Mouse (Mus musculus) heart, embryonic 15.5 days (tissue): ENCODE data around the gene Cep89. TPM values are rescaled to one million over a fixed set of nuclear protein-coding genes. Genes with fewer than 3 reads are reported as not detected.

Source experiments
- ATAC-seq: fragments of 200-750 bp; cut with Nextera tagmentation; replicated peaks from 2 replicates; pipeline ENCODE4 v1.8.0; 2017; ENCODE audit warnings: low read depth, moderate TSS enrichment; ENCODE audit not compliant: insufficient number of reproducible peaks, insufficient read depth, low FRiP score
- H3K27ac ChIP-seq: fragments of 300-500 bp; sonication (generic); 2 replicates; pipeline ENCODE4 v1.5.1; 2015; ENCODE audit warnings: mild to moderate bottlenecking, inconsistent platforms
- H3K27me3 ChIP-seq: fragments of 300-500 bp; sonication (generic); 2 replicates; pipeline ENCODE4 v1.6.1; 2015; ENCODE audit warnings: inconsistent platforms
- H3K36me3 ChIP-seq: fragments of 300-500 bp; sonication (generic); 2 replicates; pipeline ENCODE4 v1.6.1; 2015; ENCODE audit warnings: mild to moderate bottlenecking, inconsistent platforms
- H3K4me1 ChIP-seq: fragments of 300-500 bp; sonication (generic); replicated peaks from 2 replicates; pipeline ENCODE4 v1.6.1; 2015; ENCODE audit warnings: inconsistent platforms
- H3K4me2 ChIP-seq: fragments of 300-500 bp; sonication (generic); 2 replicates; pipeline ENCODE4 v1.6.1; 2015; ENCODE audit warnings: inconsistent platforms, mild to moderate bottlenecking, moderate library complexity
- H3K4me3 ChIP-seq: fragments of 300-500 bp; sonication (generic); 2 replicates; pipeline ENCODE4 v1.5.1; 2015; ENCODE audit warnings: mild to moderate bottlenecking, inconsistent platforms
- H3K9ac ChIP-seq: fragments of 300-500 bp; sonication (generic); 2 replicates; pipeline ENCODE4 v1.6.1; 2015; ENCODE audit warnings: mild to moderate bottlenecking, inconsistent platforms
- H3K9me3 ChIP-seq: fragments of 300-500 bp; sonication (generic); replicated peaks from 2 replicates; pipeline ENCODE4 v1.6.1; 2016; ENCODE audit warnings: inconsistent platforms
- whole genome bisulfite sequencing: fragments of 180-500 bp; shearing (Covaris S2); methylation state at CpG from one replicate; pipeline ENCODE4 v1.1.7; 2015; ENCODE audit warnings: mixed read lengths; 5-methylcytosine and 5-hydroxymethylcytosine counted together
- polyA plus RNA-seq: library from polyadenylated mRNA; unstranded; fragments of >200 nt; fragmentation: Nextera tagmentation; extraction: Ambion mirVana; gene quantifications from 2 replicates; pipeline ENCODE4 v1.2.1, GENCODE M21; 2015

Cep89 gene
- polyA plus RNA-seq, 1 experiment from 2014 or later: 36.9 TPM

DNA sequence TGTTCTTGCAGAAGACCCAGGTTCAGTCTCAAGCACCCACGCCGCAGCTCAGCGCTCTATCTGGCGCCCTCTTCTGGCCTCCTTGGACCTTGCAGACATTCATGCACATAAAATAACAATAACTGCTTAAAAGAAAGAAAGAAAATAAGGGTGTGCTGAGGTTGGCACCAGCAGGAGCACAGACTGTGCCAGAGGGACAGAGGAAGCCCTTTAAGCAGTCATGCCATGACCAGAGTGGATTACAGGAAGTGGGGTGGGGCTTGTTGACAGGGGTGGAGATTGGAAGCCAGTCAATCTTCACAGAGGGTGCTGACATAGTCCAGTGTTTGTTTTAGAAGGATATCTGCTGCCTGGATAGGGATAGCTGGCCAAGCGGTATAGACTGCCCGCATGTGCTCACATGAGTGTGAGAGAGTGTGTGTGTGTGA lies 10.3 kb upstream of the Cep89 start:
- Histone ChIP-seq H3K4me3 (no peak overlapping the region), H3K4me2 (no peak overlapping the region), H3K9me3 (no peaks in the 10 kb centered on the region), H3K4me1 (no peaks in the 10 kb centered on the region), H3K36me3 (no peaks in the 10 kb centered on the region), H3K9ac (no peak overlapping the region), H3K27ac (no peak overlapping the region), H3K27me3 (no peaks in the 10 kb centered on the region)
- peak; percentile 79 for ATAC-seq
- WGBS: 41% methylated on average over 6 of the region's 6 CpGs

DNA sequence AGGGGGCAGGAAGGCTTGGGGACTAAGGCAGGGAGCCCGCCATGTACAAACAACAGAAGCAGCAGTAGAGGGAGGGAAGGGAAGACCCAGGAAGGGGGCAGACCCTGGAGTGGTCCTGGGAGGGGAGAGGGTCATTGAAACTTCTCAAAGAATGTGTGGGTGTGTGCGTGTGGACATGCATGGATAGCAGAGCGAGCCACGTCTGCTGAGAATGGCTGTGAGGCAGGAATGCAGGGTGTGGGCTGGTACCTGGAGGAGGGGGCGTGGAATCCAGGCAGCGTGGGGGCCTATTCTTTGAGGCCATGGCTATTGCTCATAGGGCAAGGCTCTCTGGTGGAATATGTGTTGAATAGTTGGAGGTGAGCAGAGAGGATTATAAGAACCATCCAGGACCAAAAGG lies 8.1 kb upstream of the Cep89 start:
- peaks cover 2% of the 10 kb centered on the region; the same call in 1 of the 2 replicates for H3K36me3 ChIP-seq
- no peaks in the 10 kb centered on the region for H3K9me3 ChIP-seq
- no peak for ATAC-seq
- 66% methylated on average over 6 of the region's 6 CpGs for WGBS
- no peak overlapping the region for H3K9ac ChIP-seq
- no peak overlapping the region for H3K27ac ChIP-seq
- H3K4me3 ChIP-seq: no peak overlapping the region
- H3K27me3 ChIP-seq: no peaks in the 10 kb centered on the region
- no peaks in the 10 kb centered on the region for H3K4me1 ChIP-seq
- no peak overlapping the region for H3K4me2 ChIP-seq

DNA sequence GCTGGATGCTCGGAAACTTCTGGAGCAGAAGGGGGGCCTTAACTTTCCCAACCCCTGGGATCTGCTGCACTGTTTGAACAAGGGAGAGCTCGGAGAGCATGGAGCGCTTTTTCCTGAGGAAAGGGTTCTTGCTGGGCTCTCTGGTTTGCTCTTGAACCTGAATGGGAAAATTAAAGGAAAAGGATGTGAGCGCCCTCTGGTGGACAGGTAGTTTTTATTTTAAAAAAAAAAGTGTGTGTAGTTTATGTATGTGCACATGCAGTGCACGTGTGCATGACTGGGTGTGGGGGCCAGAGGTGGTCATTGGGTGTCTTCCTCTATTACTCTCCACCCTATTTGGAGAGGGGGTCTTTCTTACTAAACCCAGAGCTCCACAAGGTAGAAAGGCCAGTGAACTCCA lies 3.9 kb upstream of the Cep89 start:
- no peak overlapping the region for H3K4me3 ChIP-seq
- no peak for ATAC-seq
- H3K27ac ChIP-seq: no peak overlapping the region
- H3K9me3 ChIP-seq: no peaks in the 10 kb centered on the region
- H3K9ac ChIP-seq: no peak overlapping the region
- peaks cover 9% of the 10 kb centered on the region; the same call in 1 of the 2 replicates for H3K36me3 ChIP-seq
- peaks cover 16% of the 10 kb centered on the region for H3K4me1 ChIP-seq
- WGBS: 61% methylated on average over 5 of the region's 5 CpGs
- H3K4me2 ChIP-seq: no peak overlapping the region
- no peaks in the 10 kb centered on the region for H3K27me3 ChIP-seq

DNA sequence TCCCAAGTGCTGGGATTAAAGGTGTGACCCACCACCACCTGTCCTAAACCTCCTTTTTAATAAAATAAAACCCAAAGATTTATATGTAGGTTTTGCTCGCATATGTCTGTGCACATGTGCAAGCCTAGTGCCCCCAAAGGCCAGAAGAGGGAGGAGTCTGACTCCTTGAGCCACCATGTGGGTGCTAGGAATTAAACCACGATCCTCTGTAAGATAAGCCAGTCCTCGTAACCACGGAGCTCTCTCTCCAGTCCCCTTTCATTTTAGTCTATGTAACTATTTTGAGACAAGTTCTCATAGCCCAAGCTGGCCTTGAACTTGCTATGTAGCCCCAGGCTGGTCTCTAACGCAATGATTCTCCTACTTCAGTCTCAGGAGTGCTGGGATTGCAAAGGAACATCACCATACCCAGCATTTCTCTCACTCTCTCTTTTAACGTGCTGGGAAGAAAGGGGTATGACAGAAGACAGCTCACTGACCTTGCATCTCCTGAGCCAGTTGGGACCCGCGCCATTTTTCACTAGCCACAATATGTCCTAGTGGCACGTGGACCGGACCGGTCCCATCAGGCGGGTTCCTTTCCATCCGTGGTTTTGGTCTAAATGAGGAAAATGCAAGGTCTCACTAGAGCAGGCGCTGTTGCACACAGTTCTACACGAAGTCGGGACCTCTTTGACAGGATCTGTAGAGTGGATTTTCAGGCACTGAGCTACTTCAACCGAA lies 940 bp upstream of the Cep89 start:
- no peak overlapping the region for H3K27ac ChIP-seq
- H3K27me3 ChIP-seq: no peaks in the 10 kb centered on the region
- peak overlapping the region; percentile 58 for H3K9ac ChIP-seq
- H3K4me3 ChIP-seq: peak overlapping the region; percentile 71
- peaks cover 17% of the 10 kb centered on the region for H3K4me1 ChIP-seq
- WGBS: 8% methylated on average over 17 of the region's 17 CpGs
- H3K9me3 ChIP-seq: no peaks in the 10 kb centered on the region
- peak overlapping the region; percentile 87 for H3K4me2 ChIP-seq
- ATAC-seq: no peak
- H3K36me3 ChIP-seq: peaks cover 26% of the 10 kb centered on the region; the same call in 1 of the 2 replicates

DNA sequence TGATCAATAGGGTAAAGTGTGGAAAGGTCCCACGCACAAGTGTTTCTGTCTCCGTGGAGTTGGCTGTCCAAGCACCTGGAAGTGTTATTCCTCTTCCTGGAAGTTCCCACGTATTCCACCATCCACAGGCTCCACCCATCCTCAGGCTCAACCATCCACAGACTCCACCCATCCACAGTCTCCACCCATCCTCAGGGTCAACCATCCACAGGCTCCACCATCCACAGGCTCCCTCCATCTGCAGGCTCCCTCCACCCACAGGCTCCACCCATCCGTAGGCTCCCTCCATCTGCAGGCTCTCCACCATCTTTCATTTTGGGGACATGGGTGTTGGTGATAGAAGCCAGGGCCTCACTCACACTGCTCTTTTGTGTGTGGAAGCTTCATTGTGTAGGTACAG lies 4.3 kb downstream of the Cep89 start:
- H3K9me3 ChIP-seq: no peaks in the 10 kb centered on the region
- peaks cover 63% of the 10 kb centered on the region for H3K36me3 ChIP-seq
- H3K4me1 ChIP-seq: peaks cover 9% of the 10 kb centered on the region
- no peak overlapping the region for H3K4me3 ChIP-seq
- H3K9ac ChIP-seq: no peak overlapping the region
- no peak overlapping the region for H3K27ac ChIP-seq
- H3K27me3 ChIP-seq: no peaks in the 10 kb centered on the region
- no peak overlapping the region for H3K4me2 ChIP-seq
- no peak for ATAC-seq
- 84% methylated on average over 4 of the region's 4 CpGs for WGBS

DNA sequence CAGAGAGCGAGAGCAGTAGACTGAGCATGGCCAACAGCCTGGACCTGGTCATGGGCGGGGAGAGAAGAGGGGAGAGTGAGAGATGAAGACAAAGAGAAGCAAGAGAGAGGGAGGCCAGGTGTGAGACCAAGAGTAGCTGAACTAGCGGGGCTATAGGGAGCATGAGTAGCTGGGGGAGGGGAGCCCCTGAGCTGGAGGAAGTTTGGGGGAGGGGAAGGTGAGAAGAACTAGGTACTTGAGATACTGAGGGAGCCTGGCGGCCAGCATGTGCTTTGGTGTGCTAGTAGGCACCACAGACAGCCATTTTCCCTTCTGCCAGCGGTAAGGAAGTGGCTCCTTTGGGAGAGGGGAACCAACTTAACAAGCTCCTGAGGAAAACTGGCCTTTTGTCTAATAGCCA lies 18.4 kb downstream of the Cep89 start:
- H3K9me3 ChIP-seq: no peaks in the 10 kb centered on the region
- H3K4me2 ChIP-seq: no peak overlapping the region
- ATAC-seq: no peak
- peaks cover 39% of the 10 kb centered on the region for H3K36me3 ChIP-seq
- WGBS: 52% methylated on average over 5 of the region's 5 CpGs
- no peaks in the 10 kb centered on the region for H3K27me3 ChIP-seq
- H3K9ac ChIP-seq: no peak overlapping the region
- no peak overlapping the region for H3K4me3 ChIP-seq
- 0 out of 2 replicates have a peak, but pooled peaks cover 2% of the 10 kb centered on the region for H3K4me1 ChIP-seq
- peak overlapping the region; percentile 1; the same call in 1 of the 2 replicates for H3K27ac ChIP-seq

DNA sequence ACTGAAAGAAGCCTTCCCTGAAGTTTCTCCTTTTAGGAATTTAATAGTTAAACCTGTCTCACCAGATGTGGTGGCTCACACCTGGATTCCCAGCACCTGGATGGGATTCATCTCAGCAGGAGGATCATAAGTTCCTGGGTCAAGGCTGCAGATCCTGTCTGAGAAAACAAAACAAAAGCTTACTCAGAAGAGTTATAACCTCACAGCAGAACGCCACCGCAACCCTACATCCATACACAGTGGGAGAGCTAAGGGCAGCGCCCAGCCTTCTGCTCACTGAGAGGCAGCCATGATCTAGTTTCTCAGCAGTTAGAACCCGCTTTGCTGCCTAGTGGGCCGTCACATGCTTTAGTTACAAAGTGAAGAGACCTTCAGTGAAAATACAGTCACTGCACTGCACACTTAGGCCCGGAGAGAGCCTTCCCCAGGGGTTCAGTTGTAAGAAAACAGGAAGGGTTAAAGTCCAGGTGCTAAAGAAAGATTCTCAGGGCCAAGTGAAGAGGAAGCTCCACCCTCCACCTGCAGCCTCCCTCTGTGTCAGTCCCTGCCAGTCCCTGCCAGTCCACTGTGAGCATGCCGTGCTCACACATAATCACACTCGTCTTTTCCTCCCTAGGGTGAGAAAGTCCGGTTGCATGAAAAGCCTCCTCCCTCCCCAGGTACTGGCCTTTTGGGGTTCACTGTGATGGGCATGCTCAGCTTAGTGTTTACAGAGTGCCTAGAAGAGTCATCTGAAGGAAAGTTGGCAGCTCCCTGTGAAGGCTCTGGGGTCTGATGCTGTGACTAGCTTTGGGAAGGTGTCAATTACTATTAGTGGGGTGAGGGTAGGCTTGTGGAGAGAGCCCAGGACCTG lies 19.2 kb downstream of the Cep89 start:
- Histone ChIP-seq H3K27ac (no peak overlapping the region), H3K4me3 (no peak overlapping the region), H3K4me1 (0 out of 2 replicates have a peak, but pooled peaks cover 2% of the 10 kb centered on the region), H3K9me3 (no peaks in the 10 kb centered on the region), H3K27me3 (no peaks in the 10 kb centered on the region), H3K4me2 (no peak overlapping the region), H3K36me3 (peaks cover 37% of the 10 kb centered on the region), H3K9ac (no peak overlapping the region)
- no peak for ATAC-seq
- 82% methylated on average over 9 of the region's 9 CpGs for whole genome bisulfite sequencing

DNA sequence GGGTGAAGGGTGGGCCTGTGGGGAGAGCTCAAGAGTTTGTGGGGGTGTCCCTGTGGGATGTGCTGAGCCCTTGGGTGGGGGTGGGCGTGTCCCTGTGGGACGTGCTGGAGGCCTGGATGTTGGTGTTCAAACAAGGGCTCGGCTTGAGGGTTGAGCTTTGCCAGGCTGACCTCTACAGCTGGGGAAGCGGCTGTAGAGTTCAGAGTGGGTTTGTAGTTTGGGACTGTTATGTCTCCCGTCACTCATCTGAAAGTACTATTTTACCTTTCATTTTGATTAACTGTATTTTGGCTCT lies 19.8 kb downstream of the Cep89 start:
- Histone ChIP-seq H3K9ac (no peak overlapping the region), H3K27me3 (no peaks in the 10 kb centered on the region), H3K4me1 (0 out of 2 replicates have a peak, but pooled peaks cover 2% of the 10 kb centered on the region), H3K4me3 (no peak overlapping the region), H3K4me2 (no peak overlapping the region), H3K27ac (no peak overlapping the region), H3K9me3 (no peaks in the 10 kb centered on the region), H3K36me3 (peaks cover 41% of the 10 kb centered on the region)
- WGBS: 79% methylated on average over 5 of the region's 5 CpGs
- 0 out of 2 replicates have a peak, but pooled peaks have one; percentile 16 for ATAC-seq

DNA sequence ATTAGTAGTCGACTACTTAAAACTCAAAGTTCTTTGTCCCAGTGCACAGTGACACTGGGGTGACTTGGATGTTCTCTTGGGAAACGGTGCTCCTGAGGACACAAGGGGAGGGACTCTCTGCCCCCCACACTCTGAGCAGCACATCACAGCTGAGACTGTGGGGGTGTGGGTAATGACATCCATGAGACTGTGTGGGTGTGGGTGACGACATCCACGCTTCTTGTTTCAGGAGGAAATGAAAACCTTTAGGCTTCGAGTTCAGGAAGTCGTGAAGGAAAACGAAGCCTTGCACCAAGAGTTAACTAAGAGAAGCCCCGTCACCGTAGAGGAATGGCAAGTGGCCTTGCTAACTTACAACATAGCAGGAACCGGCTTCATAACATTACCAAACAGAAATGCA lies 26.2 kb downstream of the Cep89 start:
- 83% methylated on average over 10 of the region's 10 CpGs for WGBS
- no peak overlapping the region for H3K27ac ChIP-seq
- no peak overlapping the region for H3K4me2 ChIP-seq
- ATAC-seq: no peak
- H3K9ac ChIP-seq: no peak overlapping the region
- H3K4me3 ChIP-seq: no peak overlapping the region
- H3K9me3 ChIP-seq: no peaks in the 10 kb centered on the region
- H3K36me3 ChIP-seq: peaks cover 58% of the 10 kb centered on the region
- no peaks in the 10 kb centered on the region for H3K4me1 ChIP-seq
- no peaks in the 10 kb centered on the region for H3K27me3 ChIP-seq

DNA sequence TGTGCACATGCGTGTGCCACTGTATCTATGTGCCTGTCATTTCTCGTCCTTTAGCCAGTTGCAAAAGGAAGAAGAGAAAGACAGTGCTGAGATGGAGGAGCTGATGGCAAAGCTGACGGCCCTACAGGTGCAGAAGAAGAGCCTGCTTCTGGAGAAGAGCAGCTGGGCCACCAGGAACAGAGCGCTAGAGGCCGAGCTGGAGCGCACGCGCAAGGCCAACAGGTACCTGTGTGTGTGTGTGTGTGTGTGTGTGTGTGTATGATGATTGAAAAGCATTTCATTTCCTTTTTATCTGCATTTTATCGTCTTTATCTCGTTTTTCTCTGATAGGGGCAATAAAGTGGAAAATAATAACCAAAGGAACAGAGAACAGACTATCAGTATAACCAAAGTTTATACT lies 31.3 kb downstream of the Cep89 start:
- ATAC-seq: no peak
- Histone ChIP-seq H3K36me3 (peaks cover 63% of the 10 kb centered on the region), H3K4me1 (no peaks in the 10 kb centered on the region), H3K27ac (no peak overlapping the region), H3K27me3 (no peaks in the 10 kb centered on the region), H3K4me2 (no peak overlapping the region), H3K9me3 (no peaks in the 10 kb centered on the region), H3K4me3 (no peak overlapping the region), H3K9ac (no peak overlapping the region)
- WGBS: 91% methylated on average over 10 of the region's 10 CpGs

DNA sequence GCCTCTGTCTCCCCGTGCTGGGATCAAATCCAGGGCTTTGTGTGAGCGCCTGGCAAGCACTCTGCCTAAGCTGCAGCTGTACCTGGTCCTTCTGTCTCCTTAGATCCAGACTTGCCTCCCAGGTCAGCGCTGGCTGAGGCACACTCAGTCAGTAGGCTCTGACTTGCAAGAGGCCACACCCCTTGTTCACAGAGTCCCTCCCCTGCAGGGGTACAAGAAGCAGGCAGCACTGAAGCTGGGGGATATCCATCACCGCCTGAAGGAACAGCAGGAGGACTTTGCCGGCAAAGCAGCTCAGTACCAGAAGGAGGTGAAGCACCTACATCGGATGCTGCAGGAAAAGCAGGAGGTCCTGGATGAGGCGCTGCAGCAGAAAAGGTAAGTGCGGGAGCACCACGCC lies 38.4 kb downstream of the Cep89 start:
- Histone ChIP-seq H3K9me3 (no peaks in the 10 kb centered on the region), H3K27me3 (no peaks in the 10 kb centered on the region), H3K36me3 (peaks cover 64% of the 10 kb centered on the region), H3K4me2 (no peak overlapping the region), H3K4me3 (no peak overlapping the region), H3K4me1 (no peaks in the 10 kb centered on the region), H3K9ac (no peak overlapping the region), H3K27ac (no peak overlapping the region)
- 83% methylated on average over 9 of the region's 9 CpGs for WGBS
- no peak for ATAC-seq
